8 mouse cellular contexts compared by ENCODE assay signal in genomic region chr1:156938705-156939242, GRCm38 (mm10). TPM values are rescaled to one million over a fixed set of nuclear protein-coding genes. Genes with fewer than 3 reads are reported as not detected.
DNase-seq lines count a peak whose midpoint lies in the region; ATAC-seq and TF ChIP-seq lines count a peak whose summit lies in the region.

No protein-coding gene starts in this region.

- peak; percentile 55; the same call in 1 of the 2 replicates for TF ChIP-seq EP300 in ES-Bruce4 (IDR thresholded peaks at IDR 0.05; ENCODE audit: insufficient read depth, low read depth, low read length)

- under 1% methylated on average over 49 of the region's 51 CpGs for WGBS in forebrain, embryonic 14.5 days
- 0% methylated on average over 39 of the region's 51 CpGs for WGBS in lung, embryonic 16.5 days

- peak; percentile 30 for TF ChIP-seq POLR2A in ES-Bruce4 (IDR thresholded peaks at IDR 0.05; ENCODE audit: insufficient read depth, low read length)

- H3K4me1 ChIP-seq in ES-Bruce4 (ENCODE audit: control insufficient read depth, insufficient read depth, low read length) = peaks cover 6% of the 10 kb centered on the region
- H3K4me1 ChIP-seq in forebrain, embryonic 14.5 days (ENCODE audit: control insufficient read depth, insufficient read depth, low read length) = peaks cover 13% of the 10 kb centered on the region; the same call in 1 of the 2 replicates
- peaks cover 10% of the 10 kb centered on the region for H3K4me1 ChIP-seq in lung, embryonic 16.5 days (replicated peaks; ENCODE audit: control insufficient read depth, insufficient read depth, low read length)

- H3K27me3 ChIP-seq in ES-Bruce4 (ENCODE audit: control insufficient read depth, insufficient read depth, low read length, poor library complexity, severe bottlenecking) = no peaks in the 10 kb centered on the region; the same call in 1 of the 2 replicates
- H3K27me3 ChIP-seq in forebrain, embryonic 14.5 days (replicated peaks; ENCODE audit: control insufficient read depth, insufficient read depth, low read length) = no peaks in the 10 kb centered on the region
- H3K27me3 ChIP-seq in lung, embryonic 16.5 days (ENCODE audit: control insufficient read depth, insufficient read depth, low read depth, low read length) = no peaks in the 10 kb centered on the region

- H3K4me2 ChIP-seq in forebrain, embryonic 14.5 days (ENCODE audit: low read length) = peak overlapping the region; percentile 83
- peak overlapping the region; percentile 97 for H3K4me2 ChIP-seq in lung, embryonic 16.5 days (ENCODE audit: low read depth, low read length)

- DNase-seq in c-Kit-positive CD71-positive TER-119-negative erythroid progenitor cells, embryonic 14.5 days (ENCODE audit: low read depth) = peak; percentile 67
- DNase-seq in forebrain, embryonic 14.5 days (ENCODE audit: low spot score) = peak; percentile 94
- DNase-seq in layer of hippocampus, adult 9-11 months = peak; percentile 88
- peak; percentile 49 for DNase-seq in ovary, postnatal 14 days (ENCODE audit: low spot score)
- peak; percentile 90 for DNase-seq in thymus, postnatal 10 days (ENCODE audit: low spot score in 2 of 2)

- peak overlapping the region; percentile 94 for H3K9ac ChIP-seq in ES-Bruce4 (ENCODE audit: low read depth, poor library complexity, severe bottlenecking)
- peak overlapping the region; percentile 96 for H3K9ac ChIP-seq in forebrain, embryonic 14.5 days (ENCODE audit: low read length)
- peak overlapping the region; percentile 90 for H3K9ac ChIP-seq in lung, embryonic 16.5 days (ENCODE audit: low read length)

- no peak overlapping the region for H3K27ac ChIP-seq in ES-Bruce4 (ENCODE audit: insufficient read depth, low read length)
- peak overlapping the region; percentile 98 for H3K27ac ChIP-seq in forebrain, embryonic 14.5 days (ENCODE audit: low read depth, low read length)
- peak overlapping the region; percentile 80 for H3K27ac ChIP-seq in lung, embryonic 16.5 days (ENCODE audit: low read length)

- H3K4me3 ChIP-seq in ES-Bruce4 (ENCODE audit: low read depth, low read length) = peak overlapping the region; percentile 90
- H3K4me3 ChIP-seq in forebrain, embryonic 14.5 days (ENCODE audit: low read depth, low read length) = peak overlapping the region; percentile 90
- H3K4me3 ChIP-seq in lung, embryonic 16.5 days (ENCODE audit: low read length) = peak overlapping the region; percentile 93

- H3K36me3 ChIP-seq in ES-Bruce4 (ENCODE audit: control insufficient read depth, insufficient read depth, low read length, poor library complexity, severe bottlenecking) = no peaks in the 10 kb centered on the region
- H3K36me3 ChIP-seq in forebrain, embryonic 14.5 days (ENCODE audit: control insufficient read depth, insufficient read depth, low read length) = no peaks in the 10 kb centered on the region
- no peaks in the 10 kb centered on the region for H3K36me3 ChIP-seq in lung, embryonic 16.5 days (ENCODE audit: control insufficient read depth, insufficient read depth, low read length)

- no peaks in the 10 kb centered on the region for H3K9me3 ChIP-seq in ES-Bruce4 (replicated peaks; ENCODE audit: control insufficient read depth, insufficient read depth, low read length, poor library complexity, severe bottlenecking)
- no peaks in the 10 kb centered on the region for H3K9me3 ChIP-seq in forebrain, embryonic 14.5 days (replicated peaks; ENCODE audit: control insufficient read depth, low read length)
- no peaks in the 10 kb centered on the region for H3K9me3 ChIP-seq in lung, embryonic 16.5 days (ENCODE audit: control insufficient read depth, low read length)

- no peak for TF ChIP-seq CTCF in ES-Bruce4 (IDR thresholded peaks at IDR 0.05; ENCODE audit: low read depth, low read length)

- peak; percentile 92 for ATAC-seq in forebrain, embryonic 14.5 days
- peak; percentile 91 to 95 for ATAC-seq in hematopoietic stem cell, adult 5-6 weeks (replicated peaks in 1 of 2; ENCODE audit: insufficient read depth in 1 of 2, low FRiP score in 2 of 2, low TSS enrichment in 1 of 2, low read depth in 1 of 2, poor library complexity in 2 of 2, severe bottlenecking in 2 of 2)
- ATAC-seq in lung, embryonic 16.5 days (ENCODE audit: low read depth) = peak; percentile 81

RNA-seq across cellular contexts. Expression of gene Ralgps2, which starts 0.7 kb away (rescaled TPM):
- 50.5 and 65.8 TPM in 2 replicates for polyA plus RNA-seq in ES-Bruce4 (2011; ENCODE audit: insufficient read depth, insufficient read length, low read depth, missing spikeins)
- polyA plus RNA-seq in forebrain, embryonic 14.5 days (2014; fragmentation: Nextera tagmentation; extraction: Ambion mirVana) = 93.0 and 112 TPM in 2 replicates
- total RNA-seq in hematopoietic stem cell, adult 5-6 weeks (2017) = 43.3 and 45.3 TPM in 2 replicates
- 68.8 and 75.8 TPM in 2 replicates for polyA plus RNA-seq in lung, embryonic 16.5 days (2015; fragmentation: Nextera tagmentation; extraction: Ambion mirVana)
